Mouse (Mus musculus): ENCODE data around the gene Fam92b. TPM values are rescaled to one million over a fixed set of nuclear protein-coding genes. Genes with fewer than 3 reads are reported as not detected.

Fam92b gene
- total RNA-seq, 2 experiments from 2014 or later, result 0.53 to 1.2 TPM

GRCm38 (mm10) chr8:120190107-120190809, 13.0 kb upstream of the Fam92b start:
- DNase-seq, result no peak

GRCm38 (mm10) chr8:120189440-120189839, 12.2 kb upstream of the Fam92b start:
- DNase-seq, result peak; percentile 48 to 53

DNA sequence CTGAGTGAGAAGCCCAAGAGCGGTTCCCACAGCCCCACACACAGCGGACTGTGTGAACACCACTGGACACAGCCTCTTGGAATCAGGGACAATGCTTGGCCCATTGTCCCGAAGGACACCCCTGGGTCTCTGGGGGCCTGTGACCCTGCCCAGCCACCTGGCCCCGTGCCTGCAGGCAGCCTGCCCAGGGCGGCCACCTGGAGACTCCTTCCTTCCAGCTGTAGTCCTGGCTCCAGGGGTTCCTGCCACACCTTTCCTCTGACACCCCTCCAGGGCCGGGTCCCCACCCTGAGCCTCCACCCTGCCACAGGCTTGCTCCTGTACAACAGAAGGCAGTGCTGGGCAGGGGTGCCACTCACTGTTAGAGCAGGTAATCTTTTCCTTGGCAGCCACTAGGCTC, 11.2 kb upstream of the Fam92b start:
- DNase-seq, result peak; percentile 66 to 75

GRCm38 (mm10) chr8:120186454-120186853, 9.2 kb upstream of the Fam92b start:
- peak; percentile 67 to 70 for DNase-seq

GRCm38 (mm10) chr8:120184850-120185792, 7.9 kb upstream of the Fam92b start:
- peak in 1 of 2 experiments; percentile 54 for DNase-seq

DNA sequence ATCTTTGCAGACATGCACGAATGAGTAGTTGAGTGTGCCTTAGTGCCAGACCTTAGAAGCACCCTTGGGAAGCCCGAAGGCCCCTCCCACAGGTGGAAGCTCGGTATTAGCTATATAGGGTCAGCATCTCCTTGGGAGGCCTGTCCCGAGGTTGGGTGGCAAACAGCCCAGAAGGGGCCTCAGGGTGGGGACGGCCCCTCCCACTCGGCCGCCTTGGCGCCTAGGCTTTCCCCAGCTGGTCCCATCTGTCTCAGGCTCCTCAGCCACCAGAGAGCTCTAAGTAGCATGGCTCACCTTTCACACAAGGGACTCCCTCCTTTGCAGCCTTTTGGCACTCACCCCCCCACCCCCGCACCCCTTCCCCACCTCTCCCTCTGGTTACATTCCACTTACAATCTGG, 7.1 kb upstream of the Fam92b start:
- DNase-seq, result no peak

DNA sequence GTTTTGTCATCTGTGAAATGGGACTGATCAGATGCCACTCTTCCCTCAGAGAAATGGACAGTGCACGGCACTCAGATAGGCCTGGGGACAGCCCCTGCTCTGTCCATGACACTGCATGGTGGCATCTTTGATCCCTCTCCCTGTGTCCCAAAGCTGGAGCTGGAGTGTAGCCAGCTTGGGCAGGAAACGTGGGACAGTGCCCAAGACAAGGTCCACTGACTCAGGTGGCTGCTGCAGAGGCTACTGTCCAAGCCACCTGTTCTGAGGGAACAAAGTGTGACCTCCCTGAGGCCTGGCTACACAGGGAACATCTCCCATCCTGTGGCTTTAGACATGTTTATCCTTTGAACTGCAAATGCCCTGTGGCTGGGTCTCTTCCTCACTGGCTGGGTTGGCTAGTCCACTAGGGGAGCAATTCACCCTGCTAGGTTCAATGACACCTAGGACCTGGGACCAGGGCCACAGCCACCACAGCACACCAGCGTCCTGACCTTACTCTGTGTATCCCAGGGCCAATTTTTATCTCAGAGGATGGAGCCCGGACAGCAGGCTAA, 4.7 kb upstream of the Fam92b start:
- DNase-seq, result peak in 1 of 2 experiments; percentile 43

GRCm38 (mm10) chr8:120181274-120181673, 4.0 kb upstream of the Fam92b start:
- peak in 1 of 2 experiments; percentile 53 for DNase-seq

DNA sequence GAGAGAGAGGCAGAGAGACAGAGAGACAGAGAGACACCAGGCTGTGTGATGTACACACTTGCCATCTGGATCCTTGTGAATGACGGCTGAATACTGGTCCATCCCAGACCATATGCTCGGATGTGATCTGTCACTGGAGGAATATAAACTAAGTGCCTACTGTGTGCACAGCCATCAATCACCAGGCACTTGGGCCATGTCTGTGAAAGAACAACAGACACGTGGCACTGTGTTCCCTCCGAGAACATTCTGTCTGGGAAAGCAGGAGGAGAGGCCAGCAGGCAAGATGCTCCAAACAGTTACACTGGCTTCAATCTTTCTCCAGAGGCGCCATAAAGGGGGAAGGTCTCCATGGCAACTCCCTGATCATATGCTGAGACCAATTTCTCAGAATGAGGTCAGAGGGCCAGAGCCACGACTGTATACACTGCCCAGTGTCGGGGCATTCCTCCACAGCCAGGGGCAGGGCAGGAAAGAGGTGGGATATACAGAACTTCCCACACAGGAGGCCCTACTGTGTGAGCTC, 3.2 kb upstream of the Fam92b start:
- DNase-seq, result no peak

DNA sequence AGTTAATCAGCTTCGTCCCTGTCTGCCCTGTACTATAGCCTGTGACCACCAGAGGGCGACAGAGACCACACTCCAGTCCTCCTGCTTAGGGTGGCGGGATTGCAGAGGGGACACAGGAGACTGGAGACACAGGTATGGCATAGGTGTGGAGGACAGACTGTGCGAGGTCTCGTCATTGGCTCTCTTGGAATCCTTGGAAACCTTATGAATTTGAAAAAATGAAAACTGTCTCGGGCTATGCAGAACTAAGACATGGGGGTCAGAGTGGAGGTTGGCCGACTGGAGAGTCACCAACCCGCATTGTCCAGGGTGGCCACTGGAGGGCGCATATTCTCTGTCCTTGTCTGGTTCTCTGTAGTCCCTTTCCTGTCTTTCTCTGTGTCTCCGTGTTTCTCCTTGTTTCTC, 1.8 kb upstream of the Fam92b start:
- DNase-seq, result peak; percentile 92

GRCm38 (mm10) chr8:120178124-120178514, 853 bp upstream of the Fam92b start:
- DNase-seq, result no peak

- no peak for DNase-seq
Observed at GRCm38 (mm10) chr8:120176605-120177004, 661 bp downstream of the Fam92b start.

DNA sequence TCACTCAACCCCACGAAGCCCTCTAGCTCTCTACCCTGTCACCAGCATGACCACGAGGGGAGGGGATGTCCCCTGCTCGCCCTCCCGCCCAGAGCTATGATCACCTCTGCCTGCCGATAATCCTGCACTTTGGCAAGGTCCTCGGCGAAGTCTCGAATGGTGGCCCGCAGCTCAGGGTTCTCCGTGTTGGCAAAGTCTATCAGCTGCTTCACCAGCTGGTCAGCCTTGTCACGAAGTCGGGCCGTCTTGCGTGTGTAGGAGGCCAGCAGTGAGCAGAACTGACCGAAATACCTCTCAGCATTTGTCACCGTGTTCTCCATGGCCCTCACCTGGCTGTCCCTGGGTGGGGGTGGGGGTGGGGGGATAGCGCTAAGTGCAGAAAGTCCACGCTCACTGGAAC, 2.7 kb downstream of the Fam92b start:
- no peak for DNase-seq

- peak; percentile 27 to 50 for DNase-seq
Observed at GRCm38 (mm10) chr8:120173195-120173594, 4.1 kb downstream of the Fam92b start.

- no peak for DNase-seq
Observed at GRCm38 (mm10) chr8:120169119-120169518, 8.1 kb downstream of the Fam92b start.

DNA sequence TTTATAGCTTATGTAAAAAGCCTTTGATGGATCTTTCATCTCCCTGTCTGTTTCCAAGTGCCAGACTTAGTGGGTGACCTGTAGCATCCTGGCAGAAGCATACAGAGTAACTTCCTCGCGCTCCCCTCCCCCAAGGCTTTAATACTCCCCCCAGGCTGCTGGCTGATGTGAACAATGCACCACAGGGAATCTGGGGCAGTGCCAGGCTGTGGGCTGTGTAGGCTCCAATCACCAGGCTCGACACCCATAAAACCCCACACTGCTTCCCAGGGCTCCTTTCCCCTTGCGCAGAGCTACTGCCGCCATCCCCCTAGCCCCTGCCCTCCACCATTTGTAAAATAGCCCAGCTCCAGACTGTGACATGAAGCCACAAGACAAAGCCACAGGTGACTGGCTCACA, 9.4 kb downstream of the Fam92b start:
- no peak for DNase-seq

DNA sequence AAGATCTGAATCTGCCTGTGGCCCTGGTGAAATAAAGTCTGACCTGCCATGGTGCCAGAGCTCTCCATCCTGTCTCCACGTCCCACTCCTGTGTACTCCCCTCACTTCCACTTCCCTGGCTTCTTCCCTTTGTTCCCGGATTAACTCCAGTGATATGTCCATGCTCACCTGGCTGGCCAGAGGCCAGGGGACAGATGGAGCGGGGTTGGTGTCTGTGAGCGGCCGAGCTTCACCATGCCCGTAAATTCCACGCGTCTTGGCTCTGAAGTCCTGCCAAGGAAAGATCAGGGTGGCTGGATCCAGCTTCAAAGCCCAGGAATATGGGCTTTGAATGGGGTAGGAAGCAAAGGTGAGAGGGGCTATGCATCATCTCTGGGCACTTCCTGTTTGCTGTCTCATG, 10.1 kb downstream of the Fam92b start:
- DNase-seq, result no peak

GRCm38 (mm10) chr8:120164026-120164425, 13.2 kb downstream of the Fam92b start:
- DNase-seq, result no peak

DNA sequence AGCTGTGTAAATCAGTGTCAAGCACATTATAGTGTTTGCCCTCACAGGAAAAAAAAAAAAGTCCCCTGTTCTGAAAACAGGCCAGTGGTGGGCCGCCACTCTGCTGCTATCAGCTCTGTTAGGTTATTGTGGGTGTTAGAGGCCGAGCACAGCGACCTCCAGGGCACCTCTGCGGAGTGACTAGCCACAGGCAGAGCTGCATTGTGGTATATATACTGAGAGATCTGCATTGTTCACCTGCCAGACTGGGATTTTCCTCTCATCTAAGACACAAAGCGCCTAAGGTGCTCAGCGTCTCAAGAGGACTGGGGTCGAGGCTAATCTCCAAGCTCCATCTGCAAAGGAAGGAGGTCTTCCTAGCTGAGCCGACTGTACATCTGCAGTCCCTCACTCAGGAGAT, 13.9 kb downstream of the Fam92b start:
- no peak for DNase-seq

DNA sequence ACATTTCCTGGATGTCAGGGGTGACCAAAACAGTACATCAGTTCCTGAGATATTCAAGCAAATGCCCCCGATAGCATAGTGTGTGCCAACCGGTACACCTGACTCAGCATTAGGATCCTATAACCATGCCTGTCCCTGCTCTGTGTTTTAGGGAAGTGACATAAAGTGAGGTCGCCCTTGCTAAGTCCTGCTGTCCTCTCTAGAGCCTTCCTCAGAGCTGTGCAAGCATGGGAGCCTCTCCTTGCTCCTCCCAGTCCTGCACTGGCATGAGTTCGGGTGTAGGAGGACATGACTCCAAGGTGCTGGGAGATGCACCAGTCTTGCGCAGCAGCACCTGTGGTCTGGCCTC, 14.9 kb downstream of the Fam92b start:
- DNase-seq, result no peak

DNA sequence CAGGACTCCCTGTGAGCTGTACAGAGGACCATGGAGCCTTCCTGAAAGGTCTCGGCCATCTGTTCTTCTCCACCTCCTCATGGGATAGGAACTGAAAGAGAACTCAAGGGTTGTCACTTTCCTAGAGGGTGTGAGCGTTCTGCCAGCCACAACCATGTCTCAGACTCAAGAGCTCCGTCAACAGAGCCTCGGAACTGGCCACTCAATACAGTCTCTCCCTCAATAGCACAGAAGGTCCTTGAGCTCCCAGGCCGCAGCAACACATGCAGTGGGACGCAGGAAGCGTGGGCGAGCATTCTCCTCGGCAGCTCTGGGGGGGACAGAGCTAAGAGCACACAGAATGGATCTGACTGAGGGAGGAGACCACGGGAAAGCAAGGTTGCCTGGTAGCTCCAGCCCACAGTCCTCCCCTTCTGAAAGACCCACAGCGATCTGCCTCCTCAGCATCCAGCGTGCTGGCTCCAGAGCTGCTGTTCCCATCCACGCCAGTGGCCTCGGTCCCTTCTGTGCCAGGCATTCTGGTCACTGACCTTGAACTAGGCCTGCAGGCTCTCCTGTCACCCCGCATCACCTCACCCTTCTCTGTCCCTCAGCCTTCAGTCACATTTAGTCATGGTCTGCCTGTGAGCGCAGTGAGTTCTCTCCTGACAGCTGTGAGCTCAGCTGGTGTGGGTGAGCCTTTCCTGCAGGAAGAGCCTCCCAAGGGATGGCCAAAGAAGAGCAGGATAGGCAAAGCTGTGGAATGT, 15.4 kb downstream of the Fam92b start:
- DNase-seq, result peak; percentile 62 to 76

GRCm38 (mm10) chr8:120160366-120160765, 16.9 kb downstream of the Fam92b start:
- DNase-seq, result no peak

Data from adrenal gland, postnatal 36 days (tissue).